Mouse (Mus musculus): ENCODE results near the gene Cyp2s1. TPM values are rescaled to one million over a fixed set of nuclear protein-coding genes. Genes with fewer than 3 reads are reported as not detected.

The Cyp2s1 gene
- total RNA-seq, 2 experiments from 2014 or later, result 3.2 to 3.9 TPM

GRCm38 (mm10) chr7:25781937-25782610 is 34.6 kb downstream of the Cyp2s1 start:
- DNase-seq, result no peak

GRCm38 (mm10) chr7:25781321-25781936 is 35.3 kb downstream of the Cyp2s1 start:
- peak; percentile 63 for DNase-seq

- DNase-seq, result no peak
Measured at GRCm38 (mm10) chr7:25780753-25781152, 36.0 kb downstream of the Cyp2s1 start.

GRCm38 (mm10) chr7:25780021-25780420 is 36.7 kb downstream of the Cyp2s1 start:
- no peak for DNase-seq

- DNase-seq, result no peak
Measured at GRCm38 (mm10) chr7:25768229-25768628, 48.5 kb downstream of the Cyp2s1 start.

- DNase-seq, result no peak
Measured at GRCm38 (mm10) chr7:25766108-25766507, 50.6 kb downstream of the Cyp2s1 start.

- DNase-seq, result no peak
Measured at GRCm38 (mm10) chr7:25764221-25764620, 52.5 kb downstream of the Cyp2s1 start.

- DNase-seq, result peak; percentile 34
Measured at GRCm38 (mm10) chr7:25763678-25764077, 53.0 kb downstream of the Cyp2s1 start.

GRCm38 (mm10) chr7:25761354-25761753 is 55.4 kb downstream of the Cyp2s1 start:
- peak; percentile 52 for DNase-seq

- peak; percentile 94 for DNase-seq
Measured at GRCm38 (mm10) chr7:25756011-25756410, 60.7 kb downstream of the Cyp2s1 start.

- peak; percentile 70 for DNase-seq
Measured at GRCm38 (mm10) chr7:25755468-25755833, 61.3 kb downstream of the Cyp2s1 start.

GRCm38 (mm10) chr7:25754738-25755467 is 61.8 kb downstream of the Cyp2s1 start, which contains the start of gene Hnrnpul1:
Hnrnpul1 (minus strand) TSS chr7:25754757.
- peak; percentile 99 for DNase-seq

- no peak for DNase-seq
Measured at GRCm38 (mm10) chr7:25754439-25754737, 62.3 kb downstream of the Cyp2s1 start.

- peak; percentile 74 for DNase-seq
Measured at GRCm38 (mm10) chr7:25753643-25754438, 62.9 kb downstream of the Cyp2s1 start.

GRCm38 (mm10) chr7:25753076-25753475 is 63.6 kb downstream of the Cyp2s1 start:
- no peak for DNase-seq

Small RNA genes within 50 kb of the gene (microRNA-seq; reads per million reads assigned to microRNA genes)
- not detected for gene Gm24865

Other genes with a start within 250 kb of the Cyp2s1 start
- not detected for gene Erich4, start 201.0 kb downstream of the Cyp2s1 start, total RNA-seq (2021)
- 10 to 100 TPM; 36.2 to 51.7 TPM for gene Dmac2, start 197.5 kb downstream of the Cyp2s1 start, total RNA-seq (2021)
- gene B3gnt8, start 190.3 kb downstream of the Cyp2s1 start, total RNA-seq (2021), result 1 to 10 TPM; 4.0 TPM
- 100 to 1,000 TPM; 251 to 252 TPM for gene Bckdha, start 157.9 kb downstream of the Cyp2s1 start, total RNA-seq (2021)
- gene Exosc5, start 157.7 kb downstream of the Cyp2s1 start, total RNA-seq (2021), result 10 to 100 TPM; 45.3 to 50.6 TPM
- gene Tmem91, start 141.7 kb downstream of the Cyp2s1 start, total RNA-seq (2021), result 1 to 10 TPM in 1 of 2 experiments, under 1 TPM in 1; 0.90 to 1.9 TPM
- gene B9d2, start 136.1 kb downstream of the Cyp2s1 start, total RNA-seq (2021), result 10 to 100 TPM; 15.7 to 19.0 TPM
- gene Tgfb1, start 129.9 kb downstream of the Cyp2s1 start, total RNA-seq (2021), result 10 to 100 TPM; 48.7 to 49.6 TPM
- 10 to 100 TPM; 40.4 to 46.1 TPM for gene Ccdc97, start 97.8 kb downstream of the Cyp2s1 start, total RNA-seq (2021)
- gene Hnrnpul1, start 62.2 kb downstream of the Cyp2s1 start, total RNA-seq (2021), result 100 to 1,000 TPM; 114 to 125 TPM
- gene Axl, start 28.2 kb downstream of the Cyp2s1 start, total RNA-seq (2021), result 10 to 100 TPM; 62.1 to 66.3 TPM
- gene Cyp2b10, start 80.7 kb upstream of the Cyp2s1 start, total RNA-seq (2021), result 10 to 100 TPM in 1 of 2 experiments, 1 to 10 TPM in 1; 1.4 to 12.6 TPM
- 1 to 10 TPM; 1.8 to 2.3 TPM for gene Cyp2b13, start 244.6 kb upstream of the Cyp2s1 start, total RNA-seq (2021)